In the genomic region with DNA sequence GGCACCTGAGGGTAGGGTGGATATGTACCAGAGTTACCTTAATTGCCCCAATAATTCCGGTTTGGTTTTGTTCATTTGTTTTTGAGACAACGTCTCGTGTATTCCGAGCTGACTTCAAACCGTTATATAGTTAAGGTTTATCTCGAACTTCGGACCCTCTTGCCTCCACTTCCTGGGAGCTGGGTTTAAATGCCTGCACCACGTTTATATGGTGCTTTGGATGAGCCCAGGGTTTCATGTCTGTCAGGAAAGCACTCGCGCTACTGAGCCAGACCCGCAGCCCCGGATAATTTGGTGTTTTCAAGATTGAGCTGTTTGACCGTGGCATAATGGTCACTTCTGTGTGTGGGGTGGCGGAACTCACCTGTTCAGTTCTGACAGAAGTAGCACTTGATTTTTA, we compare ENCODE assay signal across 8 mouse cellular contexts. TPM values are rescaled to one million over a fixed set of nuclear protein-coding genes. Genes with fewer than 3 reads are reported as not detected.
DNase-seq lines count a peak whose midpoint lies in the region; ATAC-seq and TF ChIP-seq lines count a peak whose summit lies in the region.

No protein-coding gene starts in this region.

- peak overlapping the region; percentile 84 for H3K4me2 ChIP-seq in limb, embryonic 15.5 days

- no peak for ATAC-seq in limb, embryonic 15.5 days (ENCODE audit: insufficient number of reproducible peaks, low FRiP score, low TSS enrichment, low read depth)

- H3K9ac ChIP-seq in limb, embryonic 15.5 days: peak overlapping the region; percentile 92

- peak; percentile 10 for DNase-seq in embryo, embryonic 9.5 days (ENCODE audit: extremely low spot score)
- DNase-seq in embryo, embryonic 10 days (ENCODE audit: low spot score): no peak
- no peak for DNase-seq in testis, postnatal 14 days (ENCODE audit: low spot score)
- peak; percentile 14 for DNase-seq in yolk sac, embryonic 10.5 days (ENCODE audit: low spot score)
- DNase-seq in urinary bladder, adult 18-20 months (ENCODE audit: low spot score in 2 of 2): no peak
- no peak for DNase-seq in frontal cortex, postnatal 10 days (ENCODE audit: low spot score in 2 of 2)

- TF ChIP-seq POLR2A in testis, adult 2 months (IDR thresholded peaks at IDR 0.05; ENCODE audit: control insufficient read depth, low read depth, low read length): no peak

- no peaks in the 10 kb centered on the region for H3K9me3 ChIP-seq in limb, embryonic 15.5 days

- no peaks in the 10 kb centered on the region for H3K36me3 ChIP-seq in testis, adult 2 months (ENCODE audit: control insufficient read depth, insufficient read depth, low read length)
- peaks cover 24% of the 10 kb centered on the region for H3K36me3 ChIP-seq in limb, embryonic 15.5 days

- TF ChIP-seq CTCF in testis, adult 2 months (IDR thresholded peaks at IDR 0.05; ENCODE audit: control insufficient read depth, insufficient read depth, insufficient replicate concordance, low read depth, low read length): no peak

- H3K4me3 ChIP-seq in testis, adult 2 months (ENCODE audit: control insufficient read depth, low read depth, low read length): peak overlapping the region; percentile 96
- peak overlapping the region; percentile 96 for H3K4me3 ChIP-seq in limb, embryonic 15.5 days

- peaks cover 5% of the 10 kb centered on the region for H3K4me1 ChIP-seq in testis, adult 2 months (ENCODE audit: control insufficient read depth, insufficient read depth, low read length)
- peaks cover 15% of the 10 kb centered on the region for H3K4me1 ChIP-seq in limb, embryonic 15.5 days

- H3K27ac ChIP-seq in testis, adult 2 months (ENCODE audit: control insufficient read depth, insufficient read depth, low read depth, low read length): peak overlapping the region; percentile 26
- H3K27ac ChIP-seq in limb, embryonic 15.5 days: no peak overlapping the region

- H3K27me3 ChIP-seq in testis, adult 2 months (ENCODE audit: control insufficient read depth, insufficient read depth, low read length): no peaks in the 10 kb centered on the region
- no peaks in the 10 kb centered on the region for H3K27me3 ChIP-seq in limb, embryonic 15.5 days

- under 1% methylated on average over 14 of the region's 14 CpGs for WGBS in limb, embryonic 15.5 days

RNA-seq across cellular contexts. Expression of a gene that starts 2.3 kb away (rescaled TPM):
- polyA plus RNA-seq in testis, adult 2 months (2012; rRNA removed): 47.2 and 48.6 TPM in 2 replicates
- polyA plus RNA-seq in limb, embryonic 15.5 days (2015; fragmentation: Nextera tagmentation; extraction: Ambion mirVana): 145 and 148 TPM in 2 replicates

RNA-seq across cellular contexts. Expression of a gene that starts 17.7 kb away (rescaled TPM):
- polyA plus RNA-seq in testis, adult 2 months (2012; rRNA removed): not detected in 2 replicates
- not detected in 2 replicates for polyA plus RNA-seq in limb, embryonic 15.5 days (2015; fragmentation: Nextera tagmentation; extraction: Ambion mirVana)

RNA-seq across cellular contexts. Expression of a gene that starts 18.4 kb away (rescaled TPM):
- polyA plus RNA-seq in testis, adult 2 months (2012; rRNA removed): 135 and 163 TPM in 2 replicates
- polyA plus RNA-seq in limb, embryonic 15.5 days (2015; fragmentation: Nextera tagmentation; extraction: Ambion mirVana): 154 TPM in 2 replicates

RNA-seq across cellular contexts. Expression of a gene that starts 48.3 kb away (rescaled TPM):
- polyA plus RNA-seq in testis, adult 2 months (2012; rRNA removed): 1.5 and 1.8 TPM in 2 replicates
- 16.5 and 19.5 TPM in 2 replicates for polyA plus RNA-seq in limb, embryonic 15.5 days (2015; fragmentation: Nextera tagmentation; extraction: Ambion mirVana)

Comparison
In these comparisons a context has a peak if more than half of its experiments do, and no peak if none do; other contexts are left out.
1. DNase-seq: peak in embryo, embryonic 9.5 days (single experiment) and yolk sac, embryonic 10.5 days (single experiment); none in embryo, embryonic 10 days (single experiment), testis, postnatal 14 days (single experiment), urinary bladder, adult 18-20 months (0 of 2) and frontal cortex, postnatal 10 days (0 of 2).